Mouse (Mus musculus) embryonic stem cell, embryonic (primary cell): ENCODE measurements around the gene P3h2.

Experiments
- CTCF ChIA-PET, 4 experiments: fragments of 300-600 bp in 2 of 4; fragments of 350-600 bp in 2 of 4; sonication (Branson Sonifier 250); formaldehyde crosslinking; loops; one replicate each; lab custom pipeline; 2022; ENCODE audit warnings: inconsistent platforms in 2 of 4; lab: Charles Lee
- POLR2A ChIA-PET, 4 experiments: fragments of 300-600 bp in 2 of 4; fragments of 350-600 bp in 2 of 4; sonication (Branson Sonifier 250); formaldehyde crosslinking; loops; one replicate each; lab custom pipeline; 2022; ENCODE audit warnings: antibody characterized with exemption in 4 of 4, inconsistent platforms in 1 of 4; lab: Charles Lee

The P3h2 gene

DNA sequence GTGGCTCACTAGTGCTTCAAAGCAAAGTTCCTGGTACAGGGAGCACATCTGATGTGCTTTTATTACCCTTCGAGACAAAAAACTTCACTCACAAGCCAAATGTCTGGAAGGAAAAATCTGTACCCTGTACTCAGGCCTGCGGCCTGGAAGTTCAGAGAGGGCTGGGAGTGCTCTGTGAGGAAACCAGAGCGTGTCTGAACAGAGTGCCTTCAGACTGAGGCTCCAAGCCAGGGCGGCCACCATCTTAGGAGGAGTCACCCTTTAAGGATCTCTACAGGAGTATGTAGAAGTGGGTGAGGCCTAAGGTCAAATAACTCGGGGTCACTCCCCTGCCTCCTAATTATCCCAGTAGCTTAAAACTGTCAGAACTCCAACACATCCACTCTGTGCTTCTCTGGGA, 152.2 kb downstream of the P3h2 start:
- POLR2A ChIA-PET: interaction anchor here in 1 of 4 experiments (0.6 kb wide), 1 partner anchor 1850 kb away, joined by 3 read pairs; no protein-coding TSS in a partner anchor
- CTCF ChIA-PET: no interaction called here

DNA sequence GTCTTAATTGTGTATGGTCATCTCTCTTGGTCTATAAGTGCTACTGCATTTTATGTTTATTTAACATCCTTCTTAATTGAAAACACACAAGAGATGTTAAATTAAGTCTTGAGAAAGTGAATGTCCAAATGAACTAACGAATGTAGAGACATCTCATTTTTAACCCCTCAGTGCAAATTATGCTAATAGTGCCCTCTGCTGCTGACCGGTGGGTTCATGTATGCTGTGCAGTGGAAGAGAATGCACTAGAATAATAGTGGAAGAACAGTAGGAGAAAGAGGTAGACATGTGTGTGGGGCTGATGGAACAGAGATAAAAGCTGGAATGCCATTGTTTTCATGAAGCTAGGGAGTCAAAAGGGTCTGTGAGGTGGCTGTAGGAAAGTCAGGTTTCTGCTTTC, 153.6 kb downstream of the P3h2 start:
- POLR2A ChIA-PET: no interaction called here
- CTCF ChIA-PET: interaction anchor here in 1 of 4 experiments (1.0 kb wide), 1 partner anchor 15 kb away, joined by 3 read pairs; no protein-coding TSS in a partner anchor

DNA sequence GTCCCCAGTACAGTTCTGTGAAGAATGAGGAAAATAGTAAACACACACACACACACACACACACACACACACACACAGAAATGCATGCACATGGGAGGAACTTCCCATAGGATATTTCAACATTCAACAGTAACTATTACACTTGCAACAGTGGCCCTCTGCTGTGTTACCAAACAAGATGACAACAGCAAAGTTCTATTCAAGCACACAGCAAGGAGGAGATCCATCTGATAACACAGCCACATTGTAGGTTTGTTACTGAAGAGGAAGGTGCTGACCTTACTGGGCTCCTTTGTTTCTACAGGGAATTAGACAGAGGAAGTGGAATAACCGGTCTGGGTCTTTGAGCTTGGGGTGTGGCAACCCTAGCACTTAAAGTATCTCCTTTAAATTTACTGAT, 157.5 kb downstream of the P3h2 start:
- ChIA-PET POLR2A (no interaction called here), CTCF (no interaction called here)

DNA sequence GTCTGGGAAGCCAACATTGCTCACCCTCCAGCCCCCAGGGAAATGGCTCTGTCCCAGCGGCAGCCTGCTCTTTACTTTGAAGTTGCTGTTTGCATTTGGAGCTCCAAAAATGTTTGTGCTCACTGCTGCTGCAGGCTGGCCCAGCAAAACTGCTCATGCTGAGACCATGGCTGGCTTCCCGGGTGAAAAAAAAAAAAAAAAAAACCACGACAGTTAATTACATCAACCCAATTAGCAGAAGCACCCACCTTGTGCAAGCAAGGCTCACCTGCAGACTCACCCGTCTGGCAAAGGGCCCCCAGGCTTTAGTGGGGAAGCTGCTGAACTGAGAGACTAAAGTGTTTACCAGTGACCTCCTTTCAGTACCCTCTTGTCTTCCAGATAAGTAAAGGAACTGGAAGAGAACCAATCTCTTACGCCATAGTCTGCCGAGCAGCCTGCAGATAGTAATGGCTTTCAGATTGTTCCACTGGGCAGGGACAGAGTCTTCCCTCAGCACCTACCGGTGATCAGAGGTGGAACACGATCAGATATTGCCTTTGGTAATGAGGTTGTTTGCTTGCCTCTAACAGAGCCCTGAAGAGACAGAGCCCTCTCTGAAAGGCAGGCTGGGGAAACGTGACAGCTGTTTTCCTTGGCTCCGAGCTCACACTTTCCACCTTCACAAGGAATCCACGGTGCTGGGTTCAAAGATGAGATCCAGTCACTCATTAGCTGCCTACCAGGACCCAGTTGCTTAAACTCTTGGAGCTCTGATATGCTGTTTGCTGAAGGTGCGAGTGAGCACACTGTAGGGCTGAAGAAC, 160.2 kb downstream of the P3h2 start:
- CTCF ChIA-PET: interaction anchor here in 1 of 4 experiments (0.7 kb wide), 1 partner anchor 1336 kb away, joined by 3 read pairs; no protein-coding TSS in a partner anchor
- POLR2A ChIA-PET: no interaction called here

DNA sequence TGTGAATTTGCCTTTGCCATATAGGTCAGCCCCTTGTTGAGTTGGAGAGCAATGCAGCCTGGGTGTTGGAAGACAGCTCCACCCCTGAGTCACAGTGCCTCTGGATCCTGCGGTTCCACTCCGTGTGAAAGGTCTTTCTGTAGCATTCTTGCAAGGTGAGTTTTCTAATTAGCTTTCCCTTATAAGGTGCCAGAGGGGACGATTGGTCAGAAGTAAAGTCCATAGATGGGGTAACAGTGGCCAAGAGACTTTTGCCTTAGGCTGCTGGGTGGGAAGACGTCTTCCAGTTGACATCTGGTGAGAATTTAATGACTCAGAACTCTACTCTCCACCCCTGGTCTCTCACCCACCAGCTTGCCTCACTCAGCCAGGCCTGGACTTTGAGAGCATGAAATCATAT, 163.3 kb downstream of the P3h2 start:
- ChIA-PET POLR2A (no interaction called here), CTCF (no interaction called here)

DNA sequence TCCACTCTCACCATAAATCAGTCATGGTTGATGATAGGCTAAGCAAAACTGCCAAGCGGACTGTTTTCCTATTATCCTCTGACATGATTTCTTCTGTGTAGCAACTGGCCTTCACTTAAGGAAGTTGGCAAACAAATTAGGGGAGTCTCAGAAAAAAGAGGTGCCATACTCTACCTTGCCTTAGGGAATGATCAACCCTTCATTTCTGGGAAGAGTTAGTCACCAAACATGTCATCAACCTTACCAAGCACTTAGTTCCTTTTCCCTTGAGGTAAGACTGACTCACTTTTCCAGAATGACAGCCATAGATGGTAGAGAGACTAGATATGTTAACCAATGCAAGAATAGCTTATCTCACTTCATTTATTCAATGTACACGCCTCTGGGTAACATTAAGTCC, 171.4 kb downstream of the P3h2 start:
- CTCF ChIA-PET: no interaction called here
- POLR2A ChIA-PET: no interaction called here

DNA sequence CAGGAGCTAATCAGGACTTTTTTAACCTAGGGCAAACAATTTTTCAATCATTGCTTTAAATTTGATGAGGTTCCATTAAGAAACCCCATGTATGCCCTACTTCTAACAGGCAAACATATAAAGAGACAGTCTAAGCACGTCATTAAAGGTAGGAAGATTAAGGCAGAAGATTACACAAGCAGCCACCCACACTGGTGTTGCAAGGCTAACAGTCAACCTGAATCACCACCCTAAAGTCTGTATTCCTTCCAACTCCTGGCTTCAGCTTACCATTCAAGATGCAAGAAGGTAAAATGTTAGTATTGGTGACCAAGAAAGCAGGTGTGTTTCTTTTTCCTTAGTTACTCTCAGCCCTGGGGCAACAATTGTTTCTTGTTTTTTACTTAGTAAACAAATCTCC, 193.4 kb downstream of the P3h2 start:
- POLR2A ChIA-PET: no interaction called here
- CTCF ChIA-PET: no interaction called here
